Mouse (Mus musculus) urinary bladder, postnatal 14 days (tissue): ENCODE data around the gene Camp.
A peak's percentile ranks its signal among the peaks of the same experiment; 100 is the strongest.
"Not testable (repeated sequence)": the region's sequence is repeated elsewhere in the genome, so short reads cannot be mapped to it uniquely, and the experiment has no call there.

Experiments
- DNase-seq: peaks from one replicate; pipeline ENCODE4 v3.0.0; 2021; ENCODE audit warnings: low spot score

The Camp gene

DNA sequence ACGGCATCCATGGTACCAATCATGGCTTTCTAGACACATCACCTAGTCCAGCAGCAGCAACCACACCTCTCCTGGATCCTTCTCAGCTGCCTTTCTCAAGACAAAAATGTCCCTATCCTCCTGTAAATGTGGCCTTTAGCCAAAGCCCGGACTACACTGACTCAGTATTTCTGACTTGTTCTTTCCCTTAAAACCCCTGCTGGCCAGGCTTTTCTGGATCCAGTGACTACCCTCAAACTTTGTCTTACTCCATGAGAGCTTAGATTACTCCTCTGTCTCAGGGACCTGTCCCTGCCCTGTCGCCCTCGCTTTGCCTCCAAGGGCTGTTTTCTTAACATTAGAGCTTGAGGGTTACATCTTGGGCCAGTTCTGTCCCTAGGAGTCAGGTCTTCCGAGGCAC lies 682 bp upstream of the Camp start:
- DNase-seq: no peak

DNA sequence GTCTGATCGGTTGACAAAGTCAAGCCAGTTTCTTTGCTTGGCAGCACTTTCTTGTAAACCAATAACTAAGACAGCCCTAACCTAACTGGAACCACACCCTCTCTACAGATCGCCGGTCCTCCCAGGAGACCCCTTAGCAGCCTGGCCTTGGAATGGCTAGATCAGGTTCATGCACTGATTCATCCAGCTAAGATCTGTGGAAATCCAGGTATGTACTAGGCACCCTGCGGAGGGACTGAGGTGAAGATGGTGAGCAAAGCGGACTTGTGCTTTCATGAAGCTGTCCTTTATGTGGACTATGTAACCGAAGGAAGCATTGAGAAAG lies 16.4 kb downstream of the Camp start:
- DNase-seq: no peak

DNA sequence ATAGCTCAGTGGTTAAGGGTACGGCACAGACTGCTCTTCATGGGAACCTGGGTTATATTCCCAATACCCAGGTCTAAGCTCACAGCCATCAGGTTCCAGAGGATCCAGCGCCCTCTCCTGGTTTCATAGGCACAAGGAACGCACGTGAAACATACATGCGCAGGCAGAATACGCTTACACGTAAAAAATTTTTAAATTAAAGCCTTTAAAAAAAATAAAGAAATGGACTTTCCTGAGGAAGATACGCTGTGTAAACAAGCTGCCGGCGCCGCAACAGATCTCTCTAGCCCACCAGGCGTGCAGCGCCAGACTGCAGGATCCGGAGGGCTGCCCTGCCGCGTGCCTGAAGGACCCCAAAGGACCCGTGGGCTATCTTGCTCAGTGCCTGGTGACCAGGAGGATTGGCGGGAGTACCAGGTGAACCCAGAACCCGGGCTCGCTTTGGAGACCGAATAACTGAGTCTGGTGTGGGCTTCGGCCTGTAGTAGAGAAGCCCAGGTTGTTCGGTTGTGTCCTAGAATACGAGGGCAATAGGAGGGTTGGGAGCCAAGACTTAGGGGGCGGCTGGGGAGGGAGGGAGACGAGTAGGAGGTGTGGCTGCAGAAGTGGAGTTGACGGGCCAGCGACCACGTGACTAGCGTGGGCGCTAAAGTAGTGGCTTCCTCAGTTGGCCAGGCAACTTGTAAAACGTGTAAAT lies 16.9 kb downstream of the Camp start, which contains the start of gene Nme6:
Gene Nme6, plus strand, starts transcription at position 359 of the 697 bp plus-strand sequence.
- peak; percentile 84 for DNase-seq

DNA sequence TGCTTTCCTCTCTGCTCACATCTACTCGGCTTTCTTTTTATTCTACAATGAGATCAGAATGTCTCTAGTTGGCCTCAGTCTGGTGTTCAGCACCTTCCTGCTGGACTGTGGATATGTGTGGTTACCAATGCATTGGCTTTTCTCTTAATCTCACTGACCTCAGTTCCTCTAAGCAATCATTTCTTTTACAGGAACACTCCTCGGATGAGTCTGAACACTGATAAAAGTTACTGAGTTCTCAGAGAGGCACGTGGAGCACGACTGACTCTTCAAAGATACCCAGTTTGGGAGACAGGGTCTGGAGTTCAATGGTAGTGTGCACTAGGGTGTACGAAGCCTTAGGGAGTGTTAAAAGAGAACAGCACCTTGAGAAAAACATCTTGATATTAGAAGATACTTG lies 23.2 kb downstream of the Camp start:
- DNase-seq: no peak

DNA sequence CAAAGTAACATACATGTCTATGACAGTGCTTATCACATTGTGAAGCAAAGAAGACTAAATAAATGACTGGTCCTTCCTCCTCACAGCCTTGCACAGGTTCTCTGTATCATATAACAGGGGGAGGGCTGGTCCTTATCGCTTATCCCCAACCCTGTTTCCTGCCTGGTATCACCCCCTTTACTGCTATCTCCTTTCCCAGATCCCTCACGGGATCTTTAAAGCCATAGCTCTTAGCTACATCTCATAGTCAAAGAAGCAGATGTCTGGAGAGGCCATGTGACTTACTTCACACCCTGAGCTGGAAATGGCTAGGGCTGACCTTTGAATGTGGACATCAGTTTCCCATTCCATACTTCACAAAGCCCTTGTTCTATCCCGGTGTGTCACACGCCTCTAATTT lies 23.7 kb downstream of the Camp start:
- DNase-seq: no peak

DNA sequence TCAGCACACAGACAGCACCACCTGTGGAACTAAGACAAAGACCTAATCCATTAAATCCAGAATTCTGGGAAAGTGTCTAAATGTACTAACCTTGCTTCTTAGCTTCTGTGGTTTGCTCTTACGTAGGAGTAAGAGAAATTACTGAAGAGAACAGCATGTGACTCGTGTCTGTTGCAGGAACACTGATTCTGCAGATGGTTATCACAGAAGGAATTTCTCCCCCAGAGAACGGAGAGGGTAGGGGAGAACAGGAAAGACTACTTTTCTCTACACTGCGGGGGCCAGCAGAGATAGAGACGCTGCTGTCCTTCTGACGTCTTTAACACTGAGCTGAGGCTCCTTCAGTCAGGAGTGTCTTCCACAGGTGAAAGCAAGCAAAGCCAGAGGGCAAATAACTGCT lies 33.1 kb downstream of the Camp start:
- peak; percentile 5 for DNase-seq

DNA sequence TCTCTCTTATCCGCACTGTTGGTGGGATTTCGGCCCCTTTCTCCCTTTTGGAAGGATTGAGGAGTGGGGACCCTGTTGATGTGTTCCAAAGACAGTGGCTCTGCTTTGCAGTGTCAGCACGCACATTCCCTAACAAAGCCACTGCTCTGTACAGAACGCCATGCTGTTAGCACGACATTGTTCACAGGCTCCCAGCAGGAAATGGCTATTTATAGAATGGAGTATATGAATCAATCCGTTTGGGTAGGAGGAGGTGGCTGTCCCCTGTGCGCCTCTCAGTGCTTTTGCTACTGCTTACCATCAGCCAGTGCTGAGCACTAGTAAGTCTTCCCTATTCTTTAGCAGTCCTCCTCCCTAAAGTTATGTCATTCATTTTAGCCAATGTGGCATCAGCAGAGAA lies 36.0 kb downstream of the Camp start:
- DNase-seq: no peak

DNA sequence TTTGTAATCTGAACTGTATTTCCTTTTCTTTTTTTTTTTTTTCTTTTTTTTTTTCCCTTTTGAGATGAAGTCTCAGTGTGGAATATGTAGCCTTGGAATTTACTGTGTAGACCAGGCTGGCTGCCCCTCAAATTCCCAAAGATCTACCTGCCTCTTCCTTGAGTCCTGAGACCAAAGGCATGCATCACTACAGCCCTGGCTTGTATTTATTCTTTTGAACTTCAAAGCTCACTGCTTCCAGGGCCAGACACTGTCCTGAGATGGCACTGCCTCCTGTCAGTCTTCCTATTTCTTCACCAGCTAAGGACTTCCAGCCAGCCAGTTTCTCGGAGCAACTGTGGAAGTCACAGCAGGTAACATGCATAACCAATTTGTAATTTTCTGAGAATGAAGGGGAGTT lies 37.4 kb downstream of the Camp start, which contains the start of gene Spink8:
Gene Spink8, plus strand, starts transcription at position 301 of the 400 bp plus-strand sequence.
- no peak for DNase-seq

DNA sequence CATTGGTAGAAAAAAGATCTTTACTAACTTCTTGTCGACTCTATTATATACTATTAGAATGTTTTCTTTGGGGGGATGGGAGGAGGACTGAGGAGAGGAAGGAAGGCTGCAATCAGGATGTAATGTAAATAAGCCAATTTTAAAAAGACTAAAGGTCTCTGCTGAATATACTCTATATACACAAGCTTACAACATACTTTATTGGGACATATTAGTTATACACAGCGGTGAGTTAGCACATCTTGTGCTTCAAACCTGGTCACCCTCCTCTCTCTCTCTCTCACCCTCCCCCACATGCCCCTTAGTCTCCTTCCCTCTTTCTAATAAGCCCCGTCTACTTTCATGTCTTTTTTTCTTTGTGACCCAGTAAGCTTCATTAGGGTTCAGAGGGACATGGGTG lies 41.5 kb downstream of the Camp start:
- no peak for DNase-seq

DNA sequence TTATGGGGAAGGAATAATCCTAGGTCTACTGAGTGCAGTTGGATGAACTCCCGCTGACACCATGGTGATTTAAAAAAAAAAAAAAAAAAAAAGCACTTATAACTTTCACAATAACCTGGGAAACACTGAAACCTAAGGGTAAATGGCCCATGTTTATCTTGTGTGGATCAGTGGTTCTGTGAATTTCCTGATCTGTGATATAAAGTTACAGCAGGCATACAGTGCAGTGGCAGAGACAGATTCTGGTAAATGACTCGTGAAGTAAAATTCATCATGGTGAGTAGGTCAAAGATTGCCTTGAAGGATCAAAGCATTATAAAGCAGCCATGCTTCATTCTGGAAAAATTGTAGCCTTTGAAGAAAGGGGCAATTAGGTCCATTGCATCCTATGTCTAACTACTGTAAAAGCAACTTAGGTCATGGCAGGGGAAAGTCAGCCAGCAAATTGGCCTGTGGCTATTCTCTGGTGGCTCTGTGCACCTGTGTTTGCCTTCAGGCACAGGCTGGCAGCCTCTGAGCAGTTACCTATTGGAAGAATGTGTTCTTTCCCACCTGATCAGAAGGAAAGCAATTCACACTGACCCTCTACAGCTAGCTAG lies 42.6 kb downstream of the Camp start:
- DNase-seq: no peak

DNA sequence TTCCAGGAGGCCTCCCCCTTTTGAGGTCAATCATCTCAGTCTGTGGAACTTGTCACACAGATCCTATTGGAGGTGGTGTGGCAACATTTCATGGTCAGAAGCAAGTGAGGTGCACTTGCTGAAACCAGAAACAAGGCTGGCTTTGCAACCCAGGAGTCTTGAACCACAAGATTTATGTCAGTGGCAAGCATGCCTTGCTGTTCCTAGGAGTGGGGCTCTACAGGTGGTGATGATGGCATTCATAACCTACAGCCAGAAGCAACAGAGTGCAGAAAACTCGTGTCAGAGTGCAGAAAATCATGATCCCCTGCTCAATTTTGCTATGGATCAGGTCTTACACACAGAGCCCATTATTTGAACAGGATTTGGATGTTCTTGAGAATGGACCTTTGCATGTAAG lies 43.2 kb downstream of the Camp start:
- DNase-seq: no peak

DNA sequence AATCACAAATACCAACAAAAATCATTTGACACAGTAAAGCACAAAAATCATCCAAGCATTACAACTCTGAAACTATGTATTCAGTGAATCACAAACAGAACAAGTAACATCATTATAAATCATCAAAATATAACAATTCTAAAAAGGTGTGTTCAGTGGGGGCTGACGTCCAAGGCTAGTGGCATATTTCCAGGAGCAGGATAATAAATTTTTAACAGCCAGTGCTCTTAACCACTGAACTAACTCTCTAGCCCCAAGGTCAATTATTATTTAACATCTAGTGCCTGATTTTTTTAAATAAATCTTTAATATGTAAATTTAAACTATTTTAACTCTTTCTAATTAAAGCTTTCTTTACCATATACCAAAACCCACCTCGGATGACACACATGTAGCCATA lies 43.8 kb downstream of the Camp start:
- DNase-seq: not testable (repeated sequence)

DNA sequence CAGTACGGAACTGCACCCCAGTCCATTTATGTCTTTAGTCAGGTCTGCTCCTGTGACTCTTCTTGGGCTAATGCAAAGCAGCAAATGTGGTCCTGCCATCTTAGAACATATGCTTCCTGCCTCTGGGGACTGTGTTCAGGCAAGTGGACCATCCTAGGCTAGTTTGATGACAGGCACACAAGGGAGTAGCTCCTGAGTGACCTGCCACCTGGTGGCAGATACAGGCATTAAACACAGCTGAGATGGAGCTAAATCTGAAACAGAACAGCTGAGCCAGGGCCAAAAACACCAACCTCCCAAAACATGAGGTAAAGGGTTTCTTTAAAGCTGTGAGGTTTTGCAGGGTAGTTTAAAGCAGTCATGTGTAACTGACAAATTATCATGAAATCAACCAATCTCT lies 51.4 kb downstream of the Camp start:
- DNase-seq: peak; percentile 33
